Mouse (Mus musculus): Measurements from ENCODE around the gene Ankrd49. TPM values are rescaled to one million over a fixed set of nuclear protein-coding genes. Genes with fewer than 3 reads are reported as not detected.

Ankrd49 gene
- total and polyA plus RNA-seq, 3 experiments, result 108 to 139 (median 108) TPM

GRCm38 (mm10) chr9:14805714-14806113 is 21.1 kb upstream of the Ankrd49 start:
- Histone ChIP-seq H3K9me3 (replicated peaks; ENCODE audit: insufficient read depth, low read length) (no peaks in the 10 kb centered on the region), H3K4me1 (ENCODE audit: control insufficient read depth in 1 of 2, insufficient read depth in 2 of 2, low read length in 2 of 2) (no peaks in the 10 kb centered on the region), H3K4me3 (ENCODE audit: control insufficient read depth in 1 of 2, insufficient read depth in 1 of 2, low read depth in 2 of 2, low read length in 2 of 2) (no peak overlapping the region), H3K79me2 (ENCODE audit: control insufficient read depth, insufficient read depth, low read length, poor library complexity) (no peaks in the 10 kb centered on the region), H3K36me3 (ENCODE audit: control insufficient read depth in 1 of 2, insufficient read depth in 2 of 2, low read length in 2 of 2) (peaks cover 0 to 85% of the 10 kb centered on the region in 2 experiments; a peak in 2 of 4 replicates), H3K27ac (ENCODE audit: control insufficient read depth, low read depth, low read length) (no peak overlapping the region), H3K9ac (ENCODE audit: control insufficient read depth, low read depth, low read length, poor library complexity, severe bottlenecking) (no peak overlapping the region), H3K27me3 (ENCODE audit: control insufficient read depth in 1 of 2, insufficient read depth in 2 of 2, low read length in 2 of 2) (no peaks in the 10 kb centered on the region)
- no peak for DNase-seq (ENCODE audit: low read depth, low spot score)
- TF ChIP-seq MEF2A (IDR thresholded peaks at IDR 0.05; ENCODE audit: extremely low read depth, insufficient replicate concordance, low read depth, low read length, poor library complexity, severe bottlenecking), result no peak
- no peak for TF ChIP-seq MAFK (IDR thresholded peaks at IDR 0.05; ENCODE audit: borderline replicate concordance, low read depth, low read length)
- no peak for TF ChIP-seq USF2 (IDR thresholded peaks at IDR 0.05; ENCODE audit: borderline replicate concordance in 1 of 2, insufficient read depth in 1 of 2, low read depth in 1 of 2, low read length in 2 of 2)
- no peak for TF ChIP-seq POLR2AphosphoS2 (IDR thresholded peaks at IDR 0.05; ENCODE audit: low read length)
- TF ChIP-seq JUND (IDR thresholded peaks at IDR 0.05; ENCODE audit: low read depth, low read length), result no peak
- no peak for TF ChIP-seq MYB (IDR thresholded peaks at IDR 0.05; ENCODE audit: low read depth, low read length)
- TF ChIP-seq ZMIZ1 (IDR thresholded peaks at IDR 0.05; ENCODE audit: low read depth, low read length), result no peak
- no peak for TF ChIP-seq POLR2AphosphoS5 (IDR thresholded peaks at IDR 0.05; ENCODE audit: borderline replicate concordance, low read depth, low read length)
- TF ChIP-seq MXI1 (IDR thresholded peaks at IDR 0.05; ENCODE audit: low read depth, low read length), result no peak
- TF ChIP-seq MAX (IDR thresholded peaks at IDR 0.05; ENCODE audit: low read length), result no peak
- no peak for TF ChIP-seq RCOR1 (IDR thresholded peaks at IDR 0.05; ENCODE audit: low read depth, low read length)
- TF ChIP-seq CTCF (IDR thresholded peaks at IDR 0.05 in 2 of 3, conservative IDR thresholded peaks at IDR 0.05 in 1 of 3; ENCODE audit: control insufficient read depth in 1 of 3, insufficient read depth in 1 of 3, low read depth in 2 of 3, low read length in 3 of 3, poor library complexity in 1 of 3, severe bottlenecking in 1 of 3), result no peak

GRCm38 (mm10) chr9:14787356-14787755 is 2.7 kb upstream of the Ankrd49 start:
- no peaks in the 10 kb centered on the region for H3K27me3 ChIP-seq (ENCODE audit: control insufficient read depth in 1 of 2, insufficient read depth in 2 of 2, low read length in 2 of 2)
- DNase-seq (ENCODE audit: low read depth, low spot score), result no peak
- no peak overlapping the region for H3K27ac ChIP-seq (ENCODE audit: control insufficient read depth, low read depth, low read length)
- no peak for TF ChIP-seq TCF12 (IDR thresholded peaks at IDR 0.05; ENCODE audit: low read depth, low read length)
- no peak for TF ChIP-seq UBTF (IDR thresholded peaks at IDR 0.05; ENCODE audit: borderline replicate concordance, insufficient read depth, low read depth, low read length)
- peak; percentile 64; the same call in 1 of the 2 replicates for TF ChIP-seq POLR2AphosphoS5 (IDR thresholded peaks at IDR 0.05; ENCODE audit: borderline replicate concordance, low read depth, low read length)
- TF ChIP-seq ETS1 (IDR thresholded peaks at IDR 0.05; ENCODE audit: low read depth, low read length), result no peak
- TF ChIP-seq MYC (IDR thresholded peaks at IDR 0.05; ENCODE audit: low read depth, low read length), result no peak
- peaks cover 44% of the 10 kb centered on the region for H3K79me2 ChIP-seq (ENCODE audit: control insufficient read depth, insufficient read depth, low read length, poor library complexity)
- no peak overlapping the region for H3K9ac ChIP-seq (ENCODE audit: control insufficient read depth, low read depth, low read length, poor library complexity, severe bottlenecking)
- no peak overlapping the region for H3K4me3 ChIP-seq (ENCODE audit: control insufficient read depth in 1 of 2, insufficient read depth in 1 of 2, low read depth in 2 of 2, low read length in 2 of 2)
- no peaks in the 10 kb centered on the region for H3K9me3 ChIP-seq (replicated peaks; ENCODE audit: insufficient read depth, low read length)
- peaks cover 8 to 20% of the 10 kb centered on the region in 2 experiments; a peak in 3 of 4 replicates for H3K4me1 ChIP-seq (ENCODE audit: control insufficient read depth in 1 of 2, insufficient read depth in 2 of 2, low read length in 2 of 2)
- peaks cover 49 to 54% of the 10 kb centered on the region in 2 experiments for H3K36me3 ChIP-seq (ENCODE audit: control insufficient read depth in 1 of 2, insufficient read depth in 2 of 2, low read length in 2 of 2)

Measured in MEL (cell line).